Mouse (Mus musculus): ENCODE data around the gene Myo9b. TPM values are rescaled to one million over a fixed set of nuclear protein-coding genes. Genes with fewer than 3 reads are reported as not detected.
"Not testable (repeated sequence)": the region's sequence is repeated elsewhere in the genome, so short reads cannot be mapped to it uniquely, and the experiment has no call there.

The Myo9b gene
- polyA plus RNA-seq, 1 experiment from 2014 or later = 24.2 TPM

DNA sequence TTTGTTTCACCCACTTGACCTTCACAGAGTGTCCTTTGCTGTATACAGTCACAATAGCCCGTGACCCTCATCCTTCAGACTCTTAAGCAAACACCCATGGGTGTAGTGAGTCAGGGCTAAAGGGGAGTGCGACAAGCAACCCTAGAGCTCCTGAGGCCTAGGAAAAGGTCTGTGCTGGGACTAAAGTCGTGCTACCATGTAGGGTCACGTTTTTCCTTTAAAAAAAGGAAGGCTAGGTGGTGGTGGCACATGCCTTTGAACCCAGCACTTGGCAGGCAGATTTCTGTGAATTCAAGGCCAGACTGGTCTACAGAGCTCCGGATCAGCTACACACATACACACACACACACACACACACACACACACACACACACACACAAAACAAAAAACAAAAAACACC is 884 bp upstream of the Myo9b start:
- WGBS = 12% methylated on average over 5 of the region's 5 CpGs
- Histone ChIP-seq H3K9me3 (ENCODE audit: low read depth, low read length) (no peaks in the 10 kb centered on the region), H3K4me1 (ENCODE audit: insufficient read depth) (peaks cover 7% of the 10 kb centered on the region), H3K27me3 (ENCODE audit: insufficient read depth, low read length) (no peaks in the 10 kb centered on the region), H3K4me3 (ENCODE audit: low read depth, low read length) (peak overlapping the region; percentile 85), H3K9ac (peak overlapping the region; percentile 79), H3K27ac (ENCODE audit: low read depth) (peak overlapping the region; percentile 90), H3K36me3 (ENCODE audit: insufficient read depth) (peaks cover 11% of the 10 kb centered on the region; the same call in 1 of the 2 replicates), H3K4me2 (peak overlapping the region; percentile 72)
- TF ChIP-seq CTCF (IDR thresholded peaks at IDR 0.05; ENCODE audit: low read depth) = no peak
- no peak for DNase-seq
- peak; percentile 1; the same call in 1 of the 2 replicates for ATAC-seq (ENCODE audit: insufficient read depth)

GRCm38 (mm10) chr8:71273151-71273510 is 617 bp downstream of the Myo9b start:
- DNase-seq (peak; percentile 61), ATAC-seq (ENCODE audit: insufficient read depth) (peak; percentile 16)
- Histone ChIP-seq H3K27ac (ENCODE audit: low read depth) (peak overlapping the region; percentile 87), H3K4me3 (ENCODE audit: low read depth, low read length) (peak overlapping the region; percentile 85), H3K9me3 (ENCODE audit: low read depth, low read length) (no peaks in the 10 kb centered on the region), H3K27me3 (ENCODE audit: insufficient read depth, low read length) (no peaks in the 10 kb centered on the region), H3K9ac (peak overlapping the region; percentile 79), H3K4me2 (peak overlapping the region; percentile 80), H3K36me3 (ENCODE audit: insufficient read depth) (peaks cover 7% of the 10 kb centered on the region; the same call in 1 of the 2 replicates), H3K4me1 (ENCODE audit: insufficient read depth) (peaks cover 7% of the 10 kb centered on the region)
- no peak for TF ChIP-seq CTCF (IDR thresholded peaks at IDR 0.05; ENCODE audit: low read depth)
- WGBS = under 1% methylated on average over 14 of the region's 14 CpGs

GRCm38 (mm10) chr8:71274478-71274877 is 2.0 kb downstream of the Myo9b start:
- Histone ChIP-seq H3K27ac (ENCODE audit: low read depth) (no peak overlapping the region), H3K9ac (no peak overlapping the region), H3K4me1 (ENCODE audit: insufficient read depth) (peaks cover 7% of the 10 kb centered on the region), H3K4me3 (ENCODE audit: low read depth, low read length) (no peak overlapping the region), H3K36me3 (ENCODE audit: insufficient read depth) (peaks cover 7% of the 10 kb centered on the region; the same call in 1 of the 2 replicates), H3K27me3 (ENCODE audit: insufficient read depth, low read length) (no peaks in the 10 kb centered on the region), H3K9me3 (ENCODE audit: low read depth, low read length) (no peaks in the 10 kb centered on the region), H3K4me2 (0 out of 2 replicates have a peak overlapping the region, but pooled peaks have one; percentile 80)
- DNase-seq (no peak), ATAC-seq (ENCODE audit: insufficient read depth) (no peak)
- no peak for TF ChIP-seq CTCF (IDR thresholded peaks at IDR 0.05; ENCODE audit: low read depth)

DNA sequence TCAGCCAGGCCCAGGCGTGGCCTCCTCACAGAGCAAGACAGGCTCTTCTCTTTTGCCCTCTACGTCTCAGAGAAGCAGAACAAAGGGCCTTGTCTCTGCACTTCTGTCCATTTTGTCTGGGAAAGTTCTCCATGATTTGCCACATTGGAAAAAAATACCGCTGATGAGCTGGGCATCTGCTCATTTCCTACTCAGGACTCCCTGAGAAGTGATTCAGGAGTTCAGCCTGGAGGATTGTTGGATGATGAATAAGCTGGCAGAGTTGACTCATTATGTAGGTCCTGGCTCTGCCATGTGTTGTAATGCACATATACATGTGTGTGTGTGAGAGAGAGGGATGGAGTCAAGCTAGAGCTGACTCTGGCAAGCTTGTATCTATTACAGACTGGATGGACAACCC is 3.7 kb downstream of the Myo9b start:
- Histone ChIP-seq H3K4me3 (ENCODE audit: low read depth, low read length) (no peak overlapping the region), H3K9ac (no peak overlapping the region), H3K27me3 (ENCODE audit: insufficient read depth, low read length) (no peaks in the 10 kb centered on the region), H3K36me3 (ENCODE audit: insufficient read depth) (peaks cover 7% of the 10 kb centered on the region; the same call in 1 of the 2 replicates), H3K4me1 (ENCODE audit: insufficient read depth) (peaks cover 7% of the 10 kb centered on the region), H3K9me3 (ENCODE audit: low read depth, low read length) (no peaks in the 10 kb centered on the region), H3K27ac (ENCODE audit: low read depth) (no peak overlapping the region), H3K4me2 (no peak overlapping the region)
- ATAC-seq (ENCODE audit: insufficient read depth) = no peak
- no peak for DNase-seq
- no peak for TF ChIP-seq CTCF (IDR thresholded peaks at IDR 0.05; ENCODE audit: low read depth)
- WGBS = 82% methylated on average over 3 of the region's 3 CpGs

GRCm38 (mm10) chr8:71279409-71279808 is 6.9 kb downstream of the Myo9b start:
- not testable (repeated sequence) for DNase-seq; ATAC-seq (ENCODE audit: insufficient read depth); H3K9ac ChIP-seq; H3K4me1 ChIP-seq (ENCODE audit: insufficient read depth); H3K36me3 ChIP-seq (ENCODE audit: insufficient read depth); H3K4me2 ChIP-seq; H3K27ac ChIP-seq (ENCODE audit: low read depth); H3K4me3 ChIP-seq (ENCODE audit: low read depth, low read length); H3K27me3 ChIP-seq (ENCODE audit: insufficient read depth, low read length); H3K9me3 ChIP-seq (ENCODE audit: low read depth, low read length)
- WGBS = 84% methylated on average over 1 of the region's 1 CpGs

DNA sequence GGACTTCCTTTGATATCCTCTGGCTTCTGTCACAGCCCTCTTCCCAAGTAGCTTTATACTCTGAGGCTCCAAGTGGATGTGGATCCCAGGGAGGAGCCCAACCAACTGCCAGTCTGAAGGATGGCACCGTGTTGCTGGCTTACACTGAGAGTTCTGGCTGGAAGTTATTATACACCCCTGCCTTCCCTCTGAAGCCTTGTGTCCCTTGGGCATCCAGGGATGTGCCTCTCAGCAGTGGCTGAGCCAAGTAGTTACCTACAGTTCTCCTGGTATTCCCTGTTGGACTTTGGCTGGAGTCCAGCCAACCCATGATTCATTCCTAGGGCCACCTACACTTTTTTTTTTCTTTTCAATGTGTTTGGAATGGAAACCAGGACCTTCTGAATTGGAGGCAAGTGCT is 9.2 kb downstream of the Myo9b start:
- H3K27me3 ChIP-seq (ENCODE audit: insufficient read depth, low read length); H3K27ac ChIP-seq (ENCODE audit: low read depth); H3K4me2 ChIP-seq; ATAC-seq (ENCODE audit: insufficient read depth); H3K9me3 ChIP-seq (ENCODE audit: low read depth, low read length); H3K4me3 ChIP-seq (ENCODE audit: low read depth, low read length); H3K4me1 ChIP-seq (ENCODE audit: insufficient read depth); H3K36me3 ChIP-seq (ENCODE audit: insufficient read depth); DNase-seq; H3K9ac ChIP-seq: not testable (repeated sequence)
- WGBS = 86% methylated on average over 1 of the region's 1 CpGs

GRCm38 (mm10) chr8:71282621-71283020 is 10.1 kb downstream of the Myo9b start:
- H3K27me3 ChIP-seq (ENCODE audit: insufficient read depth, low read length) = no peaks in the 10 kb centered on the region
- H3K9ac ChIP-seq = no peak overlapping the region
- no peaks in the 10 kb centered on the region for H3K4me1 ChIP-seq (ENCODE audit: insufficient read depth)
- 56% methylated on average over 5 of the region's 5 CpGs for WGBS
- ATAC-seq (ENCODE audit: insufficient read depth) = peak; percentile 52; the same call in 1 of the 2 replicates
- no peak overlapping the region for H3K27ac ChIP-seq (ENCODE audit: low read depth)
- H3K4me2 ChIP-seq = no peak overlapping the region
- no peaks in the 10 kb centered on the region for H3K9me3 ChIP-seq (ENCODE audit: low read depth, low read length)
- H3K36me3 ChIP-seq (ENCODE audit: insufficient read depth) = no peaks in the 10 kb centered on the region
- DNase-seq = peak; percentile 12
- no peak for TF ChIP-seq CTCF (IDR thresholded peaks at IDR 0.05; ENCODE audit: low read depth)
- no peak overlapping the region for H3K4me3 ChIP-seq (ENCODE audit: low read depth, low read length)

DNA sequence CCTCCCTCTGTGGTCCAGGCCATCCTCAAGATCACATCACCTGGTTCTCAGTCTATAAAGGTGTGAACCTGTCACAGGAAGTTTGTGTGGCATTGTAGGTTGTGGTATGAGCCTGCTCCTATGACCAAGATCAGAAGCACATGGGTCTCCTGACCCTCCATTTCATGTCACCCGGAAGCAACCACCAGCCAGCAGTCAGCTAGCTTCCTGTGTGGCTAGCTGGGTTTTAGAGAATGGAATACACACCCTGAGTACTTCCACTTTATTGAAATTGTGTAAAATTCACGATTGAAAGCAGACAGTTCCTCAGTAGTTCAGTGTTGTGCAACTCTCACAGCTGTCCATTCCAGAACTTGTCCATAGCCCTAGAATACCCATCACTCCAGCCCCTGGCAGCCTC is 13.7 kb downstream of the Myo9b start:
- not testable (repeated sequence) for H3K4me1 ChIP-seq (ENCODE audit: insufficient read depth); H3K4me3 ChIP-seq (ENCODE audit: low read depth, low read length); H3K9ac ChIP-seq; H3K27ac ChIP-seq (ENCODE audit: low read depth); H3K4me2 ChIP-seq; H3K27me3 ChIP-seq (ENCODE audit: insufficient read depth, low read length); H3K9me3 ChIP-seq (ENCODE audit: low read depth, low read length); ATAC-seq (ENCODE audit: insufficient read depth); DNase-seq
- peaks cover 11% of the 10 kb centered on the region for H3K36me3 ChIP-seq (ENCODE audit: insufficient read depth)
- 60% methylated on average over 2 of the region's 2 CpGs for WGBS
